Mouse (Mus musculus) v-Abl transformed pro-B cells (cell line): ENCODE measurements at regions not wholly inside any gene's neighbourhood (a gene's known extent, or its start where the extent isn't known, plus 50 kb on each side); places are given as distances from the start of the nearest gene placed in this dataset.

ENCODE experiments used
- in situ Hi-C, 2 experiments: fragments of 400-800 bp; cut with MboI; formaldehyde crosslinking; loops; one replicate each; pipeline ENCODE4 v1.15.1; 2025; ENCODE audit not compliant: unreplicated experiment in 2 of 2

- in situ Hi-C loops, result no loop called here
Measured at GRCm38 (mm10) chr5:111542077-111542476, 124.9 kb downstream of the Mn1 start.

DNA sequence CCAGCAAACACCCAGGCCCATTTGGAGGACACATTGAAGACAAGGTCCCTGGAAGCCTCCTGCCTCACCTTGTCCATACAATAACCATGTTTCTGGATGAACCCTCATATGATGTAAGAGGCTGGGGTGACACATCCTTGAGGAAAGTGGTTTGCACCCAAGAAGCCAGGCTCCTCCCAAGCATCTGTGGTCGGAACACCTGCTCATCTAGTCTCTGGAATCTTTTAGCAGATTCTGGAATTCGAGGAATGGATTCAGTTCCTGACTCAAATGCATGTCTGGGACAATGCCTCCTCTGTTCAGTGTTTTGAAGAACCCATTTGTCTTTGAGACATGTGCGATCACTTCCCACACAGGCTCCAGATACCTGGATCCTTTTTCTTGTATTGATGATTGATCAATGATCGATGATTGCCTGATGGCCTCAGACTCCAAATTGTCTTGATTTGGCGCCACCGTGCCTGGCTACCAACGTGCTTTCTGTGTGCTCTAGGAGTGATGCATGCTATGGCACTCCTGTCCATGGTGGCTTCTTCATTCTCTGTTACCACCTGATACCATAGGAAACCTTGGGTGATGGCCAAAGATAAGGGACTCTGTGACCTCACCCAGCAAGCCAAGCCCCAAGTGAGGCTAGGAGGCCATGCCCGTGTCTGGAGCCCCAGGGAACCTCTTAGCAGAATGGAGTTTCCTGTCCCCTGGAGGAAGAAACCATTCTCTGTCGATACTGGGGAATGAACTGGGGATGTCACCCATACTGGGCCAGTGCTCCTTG is 126.7 kb downstream of the Mn1 start:
- in situ Hi-C loops, result no loop called here

DNA sequence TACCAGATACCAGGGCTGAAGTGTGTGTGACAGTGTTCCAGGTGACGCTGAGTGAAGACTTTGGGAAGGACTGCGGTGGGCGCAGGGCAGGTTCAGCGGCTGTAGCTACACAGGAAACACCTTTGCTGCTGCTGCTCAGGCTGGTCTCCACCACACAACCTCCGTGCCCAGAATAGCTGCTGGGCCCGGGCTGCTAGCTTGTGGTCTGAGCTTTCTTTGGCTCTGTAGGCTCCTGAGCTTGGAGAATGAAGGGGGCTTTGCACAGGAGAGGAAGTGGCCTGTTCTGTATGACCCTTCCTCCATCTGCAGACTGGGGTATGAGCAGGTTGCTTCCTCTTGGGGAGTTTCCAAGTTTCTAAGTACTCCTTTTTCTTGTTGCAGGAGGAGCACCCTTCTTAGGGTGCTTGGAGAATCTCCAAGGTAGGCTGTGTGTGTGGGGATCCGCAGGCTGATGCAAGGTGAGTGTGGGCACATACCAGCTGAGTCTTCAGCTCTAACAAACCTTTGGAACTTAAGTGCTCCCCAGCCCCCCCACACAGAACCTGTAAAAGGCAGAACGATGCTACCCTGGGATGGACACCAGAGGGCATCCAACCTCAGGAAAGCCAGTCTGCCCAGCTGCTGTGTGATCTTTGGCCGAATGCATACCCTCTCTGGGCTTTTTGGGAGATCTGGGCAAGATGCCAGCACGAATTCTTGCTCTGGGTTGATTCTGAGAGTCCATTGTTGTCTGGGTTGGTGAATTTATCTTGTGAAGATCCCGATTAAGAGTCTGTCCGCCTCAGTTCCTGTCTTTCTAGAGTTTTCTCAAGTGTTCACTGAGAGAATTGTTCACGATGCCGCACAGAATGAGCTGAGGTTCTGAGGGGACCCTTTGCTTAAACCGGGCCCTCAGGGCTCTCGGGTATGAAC is 136.6 kb downstream of the Mn1 start:
- in situ Hi-C loops, result no loop called here

DNA sequence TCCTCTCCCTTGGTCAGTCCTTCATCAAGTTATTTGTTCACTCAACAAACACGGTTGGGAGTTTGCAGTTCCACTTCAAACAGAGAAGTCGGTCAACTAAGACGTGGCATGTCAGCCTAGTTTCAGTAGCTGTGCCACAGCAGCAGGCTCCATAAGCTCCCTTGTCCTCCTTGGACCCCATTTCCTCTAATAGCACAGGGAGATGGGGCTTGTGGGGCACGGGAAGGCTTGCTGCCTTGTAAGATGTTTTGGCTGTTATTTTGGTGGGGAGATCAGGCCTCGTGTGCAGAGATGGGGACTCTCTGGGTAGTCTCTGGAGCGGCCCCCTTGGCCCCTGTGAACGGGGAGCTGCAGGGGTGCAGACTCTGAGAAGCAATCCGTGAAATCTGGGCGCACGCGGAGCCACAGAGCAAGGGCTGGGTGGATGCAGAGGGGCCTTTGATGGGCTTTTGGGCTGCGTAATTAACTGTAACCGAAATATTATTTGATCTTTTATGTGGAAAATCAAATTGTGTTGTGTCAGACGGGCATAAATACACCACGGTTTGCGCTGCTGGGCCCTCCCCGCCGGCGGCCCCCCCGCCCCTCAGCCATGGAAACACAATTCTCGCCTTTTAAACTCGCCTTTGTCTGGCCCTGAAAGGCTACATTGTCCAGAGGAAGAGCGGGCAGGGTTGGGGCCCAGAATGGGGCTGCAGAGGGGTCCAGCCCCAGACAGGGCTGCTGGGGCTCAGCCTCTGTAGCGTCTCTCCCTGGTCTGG is 137.6 kb downstream of the Mn1 start:
- in situ Hi-C loops, result no loop called here

DNA sequence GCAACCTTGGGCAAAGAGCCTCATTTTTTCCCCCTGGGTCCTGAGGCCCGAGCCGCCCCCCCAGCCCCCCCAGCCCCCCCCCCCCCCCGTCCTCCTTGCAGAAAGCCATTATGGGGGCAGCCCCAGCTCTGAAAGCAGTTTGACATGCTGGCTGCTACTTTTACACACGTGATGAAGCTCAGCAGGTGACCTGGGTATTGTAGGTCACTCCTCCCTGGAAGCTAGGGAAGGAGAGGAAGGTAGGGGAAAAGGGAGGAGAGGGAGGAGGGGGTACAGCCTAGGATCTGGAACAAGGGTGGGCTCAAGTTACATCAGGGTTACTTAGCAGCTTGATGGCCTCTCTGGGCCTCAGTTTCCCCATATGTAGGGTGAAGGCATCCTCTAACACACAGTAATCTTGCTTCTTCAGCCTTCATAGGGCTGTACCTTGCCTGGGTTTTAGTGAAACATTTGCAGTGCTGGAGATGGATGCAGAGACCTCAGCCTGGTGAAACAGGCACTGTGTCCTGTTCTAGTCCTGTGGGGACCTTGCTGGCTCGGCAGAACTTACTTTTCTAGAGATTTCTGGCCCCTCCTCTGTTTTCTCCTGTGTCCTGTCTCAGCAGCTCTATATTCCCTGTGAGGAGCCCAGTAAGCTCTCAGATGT is 138.3 kb downstream of the Mn1 start:
- in situ Hi-C loops, result no loop called here

- in situ Hi-C loops, result no loop called here
Measured at GRCm38 (mm10) chr5:111555981-111556380, 138.8 kb downstream of the Mn1 start.

DNA sequence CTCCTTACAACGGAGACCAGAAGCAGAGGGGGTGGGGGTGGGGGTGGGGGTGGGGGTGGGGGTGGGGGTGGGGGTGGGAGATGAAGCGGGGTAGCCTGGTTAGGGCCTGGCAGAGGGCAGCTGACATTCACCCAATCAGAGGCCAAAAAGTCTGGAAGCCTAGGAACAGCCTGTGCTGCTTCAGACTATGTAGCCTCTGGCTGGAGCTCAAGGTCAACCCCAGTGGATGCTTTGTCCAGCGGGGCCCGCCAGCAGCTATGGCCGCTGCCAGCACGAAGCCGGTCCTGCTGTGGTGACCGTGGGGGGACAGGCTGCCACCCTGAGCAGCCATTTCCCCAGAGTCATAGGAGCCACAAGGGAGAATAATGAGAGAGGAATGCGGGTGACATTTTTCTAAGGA is 143.3 kb downstream of the Mn1 start:
- in situ Hi-C loops, result no loop called here

DNA sequence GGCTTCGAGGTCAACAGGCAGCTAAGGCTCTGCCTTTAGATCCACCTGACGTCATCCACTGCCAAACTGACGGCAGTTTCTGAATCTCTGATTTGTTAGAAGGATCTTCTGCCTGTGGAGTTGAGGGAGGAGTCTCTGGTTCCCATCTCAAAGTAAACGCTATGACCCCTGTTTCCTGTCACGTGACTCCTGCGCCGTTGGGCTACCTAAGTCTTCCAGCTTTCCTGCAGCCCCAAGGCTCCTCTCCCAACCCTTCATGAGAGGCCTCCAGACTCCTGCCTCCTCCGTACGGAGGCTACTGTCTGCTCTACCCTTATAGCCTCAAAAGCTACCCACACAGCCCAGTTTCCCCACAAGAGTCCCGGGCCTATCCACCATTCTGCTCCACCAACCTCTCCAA is 144.1 kb downstream of the Mn1 start:
- in situ Hi-C loops, result no loop called here

DNA sequence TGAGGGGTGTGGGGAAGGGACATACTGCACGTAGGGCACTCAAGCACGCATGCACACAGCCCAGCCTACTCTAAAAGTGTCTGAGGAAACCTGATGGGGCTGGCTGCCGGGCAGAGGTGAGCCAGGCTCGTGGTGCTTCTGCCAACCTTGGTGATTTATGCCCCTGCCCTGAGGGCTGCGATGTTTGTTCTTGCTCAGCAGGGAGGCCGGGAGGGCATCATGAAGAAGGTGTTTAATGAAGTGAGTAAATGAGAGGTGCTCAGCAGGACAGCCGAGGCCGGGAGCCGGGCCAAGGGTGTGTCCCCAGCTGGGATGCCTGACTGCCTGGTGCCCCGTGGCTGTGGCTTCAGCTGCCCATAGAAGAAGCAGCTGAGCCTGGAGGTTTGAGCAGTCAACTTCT is 153.7 kb downstream of the Mn1 start:
- in situ Hi-C loops, result no loop called here

GRCm38 (mm10) chr5:111573265-111573873 is 156.2 kb downstream of the Mn1 start:
- in situ Hi-C loops, result no loop called here

GRCm38 (mm10) chr5:111574219-111574840 is 157.2 kb downstream of the Mn1 start:
- in situ Hi-C loops, result no loop called here

- in situ Hi-C loops, result no loop called here
Measured at GRCm38 (mm10) chr5:111575376-111575775, 158.2 kb downstream of the Mn1 start.

DNA sequence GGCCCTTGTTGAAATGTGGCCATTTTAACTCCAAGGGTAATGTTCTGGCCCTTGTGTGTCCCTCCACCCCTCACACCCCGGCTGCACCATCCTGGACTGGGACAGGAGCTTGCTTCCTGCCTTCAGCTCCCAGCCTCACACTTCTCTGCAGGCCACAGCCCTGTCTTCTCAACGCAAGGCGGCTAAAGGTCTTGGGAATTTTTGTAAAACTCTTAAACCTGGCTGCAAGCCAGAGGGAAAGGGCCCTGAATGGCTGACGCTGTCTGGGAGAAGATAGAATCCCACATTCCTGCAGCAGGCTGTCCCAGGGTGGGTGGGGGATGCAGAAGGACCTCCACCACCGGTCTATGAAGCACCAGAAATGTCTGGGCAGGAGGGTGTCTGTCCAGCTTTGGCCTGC is 156.3 kb upstream of the Gm26897 start:
- in situ Hi-C loops, result no loop called here

DNA sequence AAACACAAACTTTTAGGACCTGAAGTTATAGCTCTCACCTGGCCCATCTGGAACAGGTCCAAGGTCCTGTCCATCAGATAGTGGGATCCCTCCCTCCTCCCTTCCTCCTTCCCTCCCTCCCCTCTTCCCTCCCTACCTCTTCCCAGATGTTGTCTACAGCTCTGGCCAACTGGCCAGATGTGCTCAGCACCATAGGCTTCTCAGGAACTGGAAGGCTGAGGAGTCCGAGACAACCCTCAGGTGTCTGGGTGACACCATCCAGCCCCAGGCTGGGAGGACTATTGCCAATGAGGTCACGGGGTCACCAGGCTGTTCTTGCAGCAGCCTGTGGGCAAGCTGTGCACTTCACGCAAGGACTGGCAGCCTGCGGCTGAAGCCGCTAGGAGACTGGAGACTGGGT is 155.6 kb upstream of the Gm26897 start:
- in situ Hi-C loops, result no loop called here

GRCm38 (mm10) chr5:111578977-111579727 is 154.6 kb upstream of the Gm26897 start:
- in situ Hi-C loops, result no loop called here

- in situ Hi-C loops, result no loop called here
Measured at GRCm38 (mm10) chr5:111580870-111581771, 152.6 kb upstream of the Gm26897 start.

GRCm38 (mm10) chr5:111582004-111582403 is 151.7 kb upstream of the Gm26897 start:
- in situ Hi-C loops, result no loop called here

- in situ Hi-C loops, result no loop called here
Measured at GRCm38 (mm10) chr5:111590619-111591081, 143.1 kb upstream of the Gm26897 start.
